Mouse (Mus musculus) stomach, embryonic 16.5 days (tissue): ENCODE measurements around the gene Nr5a1. TPM values are rescaled to one million over a fixed set of nuclear protein-coding genes. Genes with fewer than 3 reads are reported as not detected.
A peak's percentile ranks its signal among the peaks of the same experiment; 100 is the strongest.

Experiments used
- ATAC-seq: fragments of 200-750 bp; cut with Nextera tagmentation; 2 replicates; pipeline ENCODE4 v1.8.0; 2017; ENCODE audit warnings: moderate number of reproducible peaks, moderate TSS enrichment; ENCODE audit not compliant: insufficient read depth, low FRiP score
- H3K27ac ChIP-seq: fragments of 300-500 bp; sonication (generic); 2 replicates; pipeline ENCODE4 v1.5.1; 2014; ENCODE audit warnings: low read length
- H3K27me3 ChIP-seq: fragments of 300-500 bp; sonication (generic); 2 replicates; pipeline ENCODE4 v1.6.1; 2014; ENCODE audit warnings: low read length, control low read depth, mixed read lengths; ENCODE audit not compliant: control insufficient read depth, insufficient read depth
- H3K36me3 ChIP-seq: fragments of 300-500 bp; sonication (generic); 2 replicates; pipeline ENCODE4 v1.6.1; 2014; ENCODE audit warnings: low read length; ENCODE audit not compliant: control insufficient read depth, insufficient read depth
- H3K4me1 ChIP-seq: fragments of 300-500 bp; sonication (generic); 2 replicates; pipeline ENCODE4 v1.6.1; 2014; ENCODE audit warnings: low read length, control low read depth, mixed read lengths; ENCODE audit not compliant: control insufficient read depth, insufficient read depth
- H3K4me2 ChIP-seq: fragments of 300-500 bp; sonication (generic); 2 replicates; pipeline ENCODE4 v1.6.1; 2014; ENCODE audit warnings: low read depth, low read length, mixed read lengths
- H3K4me3 ChIP-seq: fragments of 300-500 bp; sonication (generic); replicated peaks from 2 replicates; pipeline ENCODE4 v1.5.1; 2014; ENCODE audit warnings: mild to moderate bottlenecking, low read length
- H3K9ac ChIP-seq: fragments of 300-500 bp; sonication (generic); 2 replicates; pipeline ENCODE4 v1.6.1; 2014; ENCODE audit warnings: low read length
- H3K9me3 ChIP-seq: fragments of 300-500 bp; sonication (generic); replicated peaks from 2 replicates; pipeline ENCODE4 v1.6.1; 2016; ENCODE audit warnings: low read length, control low read depth; ENCODE audit not compliant: control insufficient read depth
- WGBS: fragments of 180-500 bp; shearing (Covaris S2); extraction: QIAGEN DNeasy Blood & Tissue Kit; methylation state at CpG from one replicate; pipeline ENCODE4 v1.1.7; 2014; 5-methylcytosine and 5-hydroxymethylcytosine counted together
- polyA plus RNA-seq: library from polyadenylated mRNA; unstranded; fragments of >200 nt; fragmentation: Nextera tagmentation; extraction: Ambion mirVana; gene quantifications from 2 replicates; pipeline ENCODE4 v1.2.1, GENCODE M21; 2015

Gene Nr5a1
- 0.49 and 1.5 TPM in 2 replicates for polyA plus RNA-seq

GRCm38 (mm10) chr2:38714324-38714723, at the start of gene Nr5a1:
TSS of gene Nr5a1 (minus strand) at chr2:38714542.
- WGBS, result 90% methylated on average over 13 of the region's 13 CpGs
- no peak within 1 kb of the TSS for H3K4me2 ChIP-seq
- H3K36me3 ChIP-seq, result no peaks in the 10 kb centered on the region
- peaks cover 50% of the 10 kb centered on the region for H3K27me3 ChIP-seq
- H3K9ac ChIP-seq, result no peak within 1 kb of the TSS
- H3K4me1 ChIP-seq, result peaks cover 14% of the 10 kb centered on the region
- no peaks in the 10 kb centered on the region for H3K9me3 ChIP-seq
- ATAC-seq, result no peak
- no peak within 1 kb of the TSS for H3K27ac ChIP-seq
- H3K4me3 ChIP-seq, result no peak within 1 kb of the TSS

- 0 out of 2 replicates have a peak, but pooled peaks have one; percentile 60 for ATAC-seq
- no peak overlapping the region for H3K4me3 ChIP-seq
- no peaks in the 10 kb centered on the region for H3K27me3 ChIP-seq
- H3K36me3 ChIP-seq, result no peaks in the 10 kb centered on the region
- WGBS, result 66% methylated on average over 3 of the region's 3 CpGs
- 0 out of 2 replicates have a peak, but pooled peaks cover 7% of the 10 kb centered on the region for H3K4me1 ChIP-seq
- no peak overlapping the region for H3K9ac ChIP-seq
- H3K9me3 ChIP-seq, result no peaks in the 10 kb centered on the region
- no peak overlapping the region for H3K4me2 ChIP-seq
- H3K27ac ChIP-seq, result no peak overlapping the region
These were observed 25.5 kb upstream of the Nr5a1 start for GRCm38 (mm10) chr2:38739847-38740246.

GRCm38 (mm10) chr2:38739410-38739809, 25.1 kb upstream of the Nr5a1 start:
- no peaks in the 10 kb centered on the region for H3K9me3 ChIP-seq
- peak; percentile 60; the same call in 1 of the 2 replicates for ATAC-seq
- WGBS, result 28% methylated on average over 7 of the region's 7 CpGs

GRCm38 (mm10) chr2:38738601-38739301, 24.4 kb upstream of the Nr5a1 start:
- no peak for ATAC-seq
- no peaks in the 10 kb centered on the region for H3K36me3 ChIP-seq
- 79% methylated on average over 14 of the region's 14 CpGs for WGBS

More at GRCm38 (mm10) chr2:38739410-38739809, 25.1 kb upstream of the Nr5a1 start:
- Histone ChIP-seq H3K9ac (no peak overlapping the region), H3K27me3 (no peaks in the 10 kb centered on the region), H3K4me2 (no peak overlapping the region), H3K36me3 (no peaks in the 10 kb centered on the region), H3K27ac (no peak overlapping the region), H3K4me1 (0 out of 2 replicates have a peak, but pooled peaks cover 7% of the 10 kb centered on the region), H3K4me3 (no peak overlapping the region)

GRCm38 (mm10) chr2:38735740-38736139, 21.4 kb upstream of the Nr5a1 start:
- no peaks in the 10 kb centered on the region for H3K27me3 ChIP-seq
- H3K9me3 ChIP-seq, result no peaks in the 10 kb centered on the region
- H3K9ac ChIP-seq, result no peak overlapping the region
- no peaks in the 10 kb centered on the region for H3K36me3 ChIP-seq
- no peak overlapping the region for H3K4me2 ChIP-seq
- ATAC-seq, result no peak
- no peak overlapping the region for H3K27ac ChIP-seq
- H3K4me1 ChIP-seq, result 0 out of 2 replicates have a peak, but pooled peaks cover 7% of the 10 kb centered on the region
- no peak overlapping the region for H3K4me3 ChIP-seq

More at GRCm38 (mm10) chr2:38738601-38739301, 24.4 kb upstream of the Nr5a1 start:
- Histone ChIP-seq H3K27me3 (no peaks in the 10 kb centered on the region), H3K27ac (no peak overlapping the region), H3K4me1 (0 out of 2 replicates have a peak, but pooled peaks cover 7% of the 10 kb centered on the region), H3K4me3 (no peak overlapping the region), H3K9ac (no peak overlapping the region), H3K9me3 (no peaks in the 10 kb centered on the region), H3K4me2 (no peak overlapping the region)

GRCm38 (mm10) chr2:38734721-38735120, 20.4 kb upstream of the Nr5a1 start:
- H3K9ac ChIP-seq, result no peak overlapping the region
- 0 out of 2 replicates have a peak, but pooled peaks cover 2% of the 10 kb centered on the region for H3K4me1 ChIP-seq
- no peak for ATAC-seq
- H3K4me3 ChIP-seq, result no peak overlapping the region
- H3K9me3 ChIP-seq, result no peaks in the 10 kb centered on the region
- no peak overlapping the region for H3K4me2 ChIP-seq
- no peaks in the 10 kb centered on the region for H3K27me3 ChIP-seq
- 63% methylated on average over 5 of the region's 5 CpGs for WGBS
- no peak overlapping the region for H3K27ac ChIP-seq
- no peaks in the 10 kb centered on the region for H3K36me3 ChIP-seq

GRCm38 (mm10) chr2:38730331-38730827, 16.0 kb upstream of the Nr5a1 start:
- H3K9me3 ChIP-seq, result no peaks in the 10 kb centered on the region
- no peak overlapping the region for H3K4me3 ChIP-seq
- H3K27me3 ChIP-seq, result no peaks in the 10 kb centered on the region
- H3K36me3 ChIP-seq, result no peaks in the 10 kb centered on the region
- no peak overlapping the region for H3K4me2 ChIP-seq
- no peak overlapping the region for H3K27ac ChIP-seq
- H3K9ac ChIP-seq, result no peak overlapping the region
- no peaks in the 10 kb centered on the region for H3K4me1 ChIP-seq
- ATAC-seq, result no peak
- WGBS, result 81% methylated on average over 6 of the region's 6 CpGs

- Histone ChIP-seq H3K27ac (0 out of 2 replicates have a peak overlapping the region, but pooled peaks have one; percentile 15), H3K9me3 (no peaks in the 10 kb centered on the region), H3K9ac (no peak overlapping the region), H3K4me1 (no peaks in the 10 kb centered on the region), H3K27me3 (no peaks in the 10 kb centered on the region), H3K36me3 (no peaks in the 10 kb centered on the region), H3K4me3 (no peak overlapping the region), H3K4me2 (no peak overlapping the region)
- peak; percentile 44; the same call in 1 of the 2 replicates for ATAC-seq
- 47% methylated on average over 3 of the region's 3 CpGs for WGBS
These were observed 11.1 kb upstream of the Nr5a1 start for GRCm38 (mm10) chr2:38725427-38725826.

GRCm38 (mm10) chr2:38723378-38723777, 9.0 kb upstream of the Nr5a1 start:
- H3K36me3 ChIP-seq, result no peaks in the 10 kb centered on the region
- H3K27me3 ChIP-seq, result no peaks in the 10 kb centered on the region
- H3K9me3 ChIP-seq, result no peaks in the 10 kb centered on the region
- H3K4me3 ChIP-seq, result no peak overlapping the region
- no peak overlapping the region for H3K4me2 ChIP-seq
- 76% methylated on average over 4 of the region's 4 CpGs for WGBS
- H3K9ac ChIP-seq, result no peak overlapping the region
- no peak for ATAC-seq
- H3K4me1 ChIP-seq, result no peaks in the 10 kb centered on the region
- no peak overlapping the region for H3K27ac ChIP-seq
